Comparison of ENCODE assay signal across 9 mouse cellular contexts in genomic region chr13:99444880-99445279, GRCm38 (mm10).
DNase-seq lines count a peak whose midpoint lies in the region; ATAC-seq and TF ChIP-seq lines count a peak whose summit lies in the region.
"Had no signal": no experiment of that assay in that cellular context is flagged by ENCODE, and none has a peak within 500 bp of the region (broad histone marks: within the 10 kb centered on the region; RNA-seq: fewer than 3 reads in every experiment).

No protein-coding gene starts in this region.

- H3K9ac ChIP-seq in ES-Bruce4 (ENCODE audit: low read depth, poor library complexity, severe bottlenecking), result no peak overlapping the region
- H3K9ac ChIP-seq in forebrain, embryonic 15.5 days (replicated peaks), result peak overlapping the region; percentile 46
- H3K9ac ChIP-seq: liver, embryonic 13.5 days had no signal

- H3K27me3 ChIP-seq in ES-Bruce4 (ENCODE audit: control insufficient read depth, insufficient read depth, low read length, poor library complexity, severe bottlenecking), result no peaks in the 10 kb centered on the region
- no peaks in the 10 kb centered on the region for H3K27me3 ChIP-seq in forebrain, embryonic 15.5 days

- H3K4me3 ChIP-seq in ES-Bruce4 (ENCODE audit: low read depth, low read length), result peak overlapping the region; percentile 7
- H3K4me3 ChIP-seq in forebrain, embryonic 15.5 days, result peak overlapping the region; percentile 30
- H3K4me3 ChIP-seq: liver, embryonic 13.5 days had no signal

- peak; percentile 70; the same call in 1 of the 2 replicates for TF ChIP-seq EP300 in ES-Bruce4 (IDR thresholded peaks at IDR 0.05; ENCODE audit: insufficient read depth, low read depth, low read length)

- no peaks in the 10 kb centered on the region; the same call in 1 of the 2 replicates for H3K9me3 ChIP-seq in ES-Bruce4 (replicated peaks; ENCODE audit: control insufficient read depth, insufficient read depth, low read length, poor library complexity, severe bottlenecking)
- no peaks in the 10 kb centered on the region for H3K9me3 ChIP-seq in forebrain, embryonic 15.5 days
- H3K9me3 ChIP-seq: liver, embryonic 13.5 days had no signal

- H3K36me3 ChIP-seq in ES-Bruce4 (ENCODE audit: control insufficient read depth, insufficient read depth, low read length, poor library complexity, severe bottlenecking), result peaks cover 4% of the 10 kb centered on the region; the same call in 1 of the 2 replicates
- peaks cover 23% of the 10 kb centered on the region for H3K36me3 ChIP-seq in forebrain, embryonic 15.5 days
- H3K36me3 ChIP-seq: liver, embryonic 13.5 days had no signal

- WGBS in forebrain, embryonic 15.5 days, result under 1% methylated on average over 6 of the region's 6 CpGs

- H3K27ac ChIP-seq in ES-Bruce4 (ENCODE audit: insufficient read depth, low read length), result peak overlapping the region; percentile 53
- H3K27ac ChIP-seq in forebrain, embryonic 15.5 days (replicated peaks), result peak overlapping the region; percentile 92
- H3K27ac ChIP-seq: liver, embryonic 13.5 days had no signal

- ATAC-seq in forebrain, embryonic 15.5 days (replicated peaks), result peak; percentile 39

- H3K4me1 ChIP-seq in ES-Bruce4 (ENCODE audit: control insufficient read depth, insufficient read depth, low read length), result peaks cover 5% of the 10 kb centered on the region
- peaks cover 97% of the 10 kb centered on the region for H3K4me1 ChIP-seq in forebrain, embryonic 15.5 days
- H3K4me1 ChIP-seq: liver, embryonic 13.5 days had no signal

- no peak for TF ChIP-seq POLR2A in ES-Bruce4 (IDR thresholded peaks at IDR 0.05; ENCODE audit: insufficient read depth, low read length)

- DNase-seq in embryo, embryonic 10 days (ENCODE audit: low spot score), result peak; percentile 91
- no peak for DNase-seq in embryo, embryonic 9.5 days (ENCODE audit: extremely low spot score)
- DNase-seq in mesoderm, embryonic 11.5 days (ENCODE audit: low read depth, low spot score), result peak; percentile 78
- no peak for DNase-seq in cerebellum, postnatal 36 days
- DNase-seq in thymus, postnatal 14 days, result no peak
- no peak for DNase-seq in right cerebral cortex, adult 2 months (ENCODE audit: low spot score in 2 of 2)
- DNase-seq: liver, embryonic 13.5 days had no signal

- peak overlapping the region; percentile 41 for H3K4me2 ChIP-seq in forebrain, embryonic 15.5 days (replicated peaks)
- H3K4me2 ChIP-seq: liver, embryonic 13.5 days had no signal

- no peak for TF ChIP-seq CTCF in ES-Bruce4 (IDR thresholded peaks at IDR 0.05; ENCODE audit: low read depth, low read length)

Comparison
In these comparisons a context has a peak if more than half of its experiments do, and no peak if none do; other contexts are left out.
1. DNase-seq: peak in embryo, embryonic 10 days (single experiment) and mesoderm, embryonic 11.5 days (single experiment); none in embryo, embryonic 9.5 days (single experiment), cerebellum, postnatal 36 days (0 of 2), thymus, postnatal 14 days (single experiment) and right cerebral cortex, adult 2 months (0 of 2).